Mouse (Mus musculus) kidney, adult 9 months (tissue): ENCODE data around the gene Stx6.
"Not testable (repeated sequence)": the region's sequence is repeated elsewhere in the genome, so short reads cannot be mapped to it uniquely, and the experiment has no call there.

Experiments used
- DNase-seq: peaks from one replicate; pipeline ENCODE4 v3.0.0; 2022

Gene Stx6

DNA sequence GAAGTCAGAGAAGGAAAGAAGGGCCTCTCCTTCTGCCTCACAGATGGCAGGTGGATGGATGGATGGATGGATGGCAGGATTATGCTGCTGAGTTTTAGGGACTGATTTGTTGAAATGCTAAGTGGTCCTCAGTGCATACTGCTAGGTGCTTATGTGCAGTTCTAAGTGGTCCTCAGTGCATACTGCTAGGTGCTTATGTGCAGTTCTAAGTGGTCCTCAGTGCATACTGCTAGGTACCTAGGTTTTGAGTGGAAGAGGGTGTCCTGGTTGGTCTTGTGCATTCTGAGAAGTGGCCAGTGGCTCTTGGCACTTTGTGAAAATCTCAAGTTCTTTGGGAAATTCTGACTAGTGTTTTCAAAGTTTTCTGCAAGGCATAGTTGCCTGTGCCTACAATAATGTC, 11.4 kb downstream of the Stx6 start:
- no peak for DNase-seq

GRCm38 (mm10) chr1:155172895-155173643, 14.6 kb downstream of the Stx6 start:
- no peak for DNase-seq

- DNase-seq, result not testable (repeated sequence)
Observed at GRCm38 (mm10) chr1:155173644-155174016, 15.1 kb downstream of the Stx6 start.

GRCm38 (mm10) chr1:155174424-155174823, 15.9 kb downstream of the Stx6 start:
- no peak for DNase-seq

GRCm38 (mm10) chr1:155178192-155178924, 19.8 kb downstream of the Stx6 start:
- DNase-seq, result no peak

DNA sequence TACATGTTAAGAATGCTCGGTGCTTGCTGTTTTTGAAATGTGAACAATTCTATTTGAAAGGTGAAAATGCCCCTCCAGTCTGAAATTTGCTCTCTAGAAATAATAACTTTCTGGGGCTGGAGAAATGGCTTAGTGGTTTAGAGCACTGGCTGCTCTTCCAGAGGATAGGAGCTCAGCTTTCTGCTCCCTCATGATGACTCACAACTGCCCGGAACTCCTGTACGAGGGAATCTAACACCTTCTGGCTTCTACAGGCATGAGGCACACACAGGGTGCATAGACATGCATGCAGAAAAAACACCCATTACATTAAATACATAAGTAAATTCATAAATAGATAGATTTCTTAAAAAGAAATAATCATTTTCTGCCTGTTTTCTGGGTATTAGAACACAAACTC, 25.7 kb downstream of the Stx6 start:
- no peak for DNase-seq

GRCm38 (mm10) chr1:155188656-155189055, 30.1 kb downstream of the Stx6 start:
- no peak for DNase-seq

- no peak for DNase-seq
Observed at GRCm38 (mm10) chr1:155191219-155191618, 32.7 kb downstream of the Stx6 start.

GRCm38 (mm10) chr1:155191671-155192070, 33.2 kb downstream of the Stx6 start:
- no peak for DNase-seq

DNA sequence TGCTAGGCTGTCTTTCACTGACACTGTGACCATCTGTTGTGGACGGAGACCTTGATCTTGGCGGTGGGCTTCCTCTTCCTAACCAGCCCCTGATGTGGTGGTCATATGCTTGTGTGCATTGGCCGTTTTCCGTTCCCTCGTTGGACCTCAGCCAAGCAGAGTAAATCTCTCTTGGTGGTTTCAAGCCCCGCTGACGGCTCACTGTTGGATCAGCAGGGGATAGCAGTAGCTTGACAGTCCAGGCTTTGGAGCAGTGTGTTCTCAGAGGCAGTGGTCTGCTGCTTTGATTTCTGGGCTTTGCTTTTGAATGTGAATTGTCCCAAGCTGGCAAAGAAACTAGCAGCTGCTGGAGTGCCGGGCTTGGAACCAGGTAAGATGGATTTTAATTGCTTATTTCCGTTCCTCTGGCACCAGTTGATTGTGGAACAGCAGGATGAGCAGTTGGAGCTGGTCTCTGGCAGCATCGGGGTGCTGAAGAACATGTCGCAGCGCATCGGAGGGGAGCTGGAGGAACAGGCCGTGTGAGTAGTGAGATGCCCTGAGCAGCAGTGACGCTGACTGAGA, 34.4 kb downstream of the Stx6 start:
- no peak for DNase-seq

DNA sequence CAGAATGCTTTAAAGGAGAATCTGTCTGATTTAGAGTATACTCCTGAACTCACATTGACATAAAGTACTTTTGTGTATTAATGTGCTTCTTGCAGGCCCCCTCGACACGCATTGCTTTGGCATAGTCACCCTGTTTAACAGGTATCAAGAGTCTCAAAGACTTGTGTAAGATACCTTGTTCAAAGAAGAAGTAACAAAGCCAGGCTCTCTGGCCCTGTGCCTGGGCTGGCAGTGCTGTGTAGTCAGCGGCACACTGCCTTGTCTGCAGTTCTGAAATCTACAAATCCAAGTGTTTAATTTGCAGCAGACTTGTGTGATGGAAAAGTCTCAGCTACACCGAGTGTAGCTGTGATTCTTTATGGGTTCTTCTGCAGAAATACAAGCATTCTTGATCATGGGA, 38.2 kb downstream of the Stx6 start:
- DNase-seq, result no peak

- peak; percentile 4 for DNase-seq
Observed at GRCm38 (mm10) chr1:155199522-155199921, 41.0 kb downstream of the Stx6 start.

GRCm38 (mm10) chr1:155200967-155201366, 42.5 kb downstream of the Stx6 start:
- DNase-seq, result peak; percentile 13

GRCm38 (mm10) chr1:155201373-155201879, 42.9 kb downstream of the Stx6 start:
- peak; percentile 7 for DNase-seq

DNA sequence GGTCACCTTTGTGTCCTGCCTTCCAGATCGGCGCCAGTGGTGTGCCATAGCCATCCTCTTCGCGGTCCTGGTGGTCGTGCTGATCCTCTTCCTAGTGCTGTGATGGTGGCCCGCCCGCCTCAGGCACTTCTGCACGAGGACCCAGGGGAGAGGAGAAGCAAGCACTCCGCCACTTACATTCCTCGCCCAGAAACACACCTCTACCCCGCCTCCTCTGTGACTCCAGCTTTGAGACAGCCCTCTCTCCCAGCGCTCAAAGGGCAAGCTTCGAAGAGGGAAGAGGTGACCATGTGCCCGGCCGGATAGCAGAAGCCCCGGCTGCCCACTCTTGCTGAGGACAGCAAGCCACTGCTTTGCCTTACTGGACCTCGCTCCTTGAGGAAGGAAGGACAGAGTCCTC, 43.4 kb downstream of the Stx6 start:
- DNase-seq, result peak; percentile 83

GRCm38 (mm10) chr1:155202472-155202871, 44.0 kb downstream of the Stx6 start:
- DNase-seq, result peak; percentile 19

- DNase-seq, result peak; percentile 37
Observed at GRCm38 (mm10) chr1:155203101-155203500, 44.6 kb downstream of the Stx6 start.

DNA sequence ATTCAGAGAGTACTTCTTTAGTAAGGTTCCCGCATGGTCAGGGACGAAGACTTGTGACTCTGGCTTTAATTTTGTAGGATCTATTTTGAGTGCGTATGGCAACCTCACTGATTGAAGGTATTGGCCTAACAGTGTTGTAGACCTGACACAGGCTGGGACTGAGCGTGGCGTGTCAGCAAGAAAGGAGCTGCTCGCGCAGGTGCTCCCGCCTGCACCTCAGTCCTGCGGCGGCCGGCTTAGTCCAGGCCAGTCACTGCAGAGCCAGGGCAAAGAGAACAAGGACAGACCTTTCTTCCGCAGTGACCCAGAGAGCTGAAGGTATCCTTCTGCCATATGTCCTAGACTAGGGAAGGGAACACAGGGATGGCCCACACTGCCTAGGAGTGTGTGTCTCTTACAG, 45.4 kb downstream of the Stx6 start:
- peak; percentile 12 for DNase-seq

- DNase-seq, result peak; percentile 65
Observed at GRCm38 (mm10) chr1:155204560-155205162, 46.1 kb downstream of the Stx6 start.

DNA sequence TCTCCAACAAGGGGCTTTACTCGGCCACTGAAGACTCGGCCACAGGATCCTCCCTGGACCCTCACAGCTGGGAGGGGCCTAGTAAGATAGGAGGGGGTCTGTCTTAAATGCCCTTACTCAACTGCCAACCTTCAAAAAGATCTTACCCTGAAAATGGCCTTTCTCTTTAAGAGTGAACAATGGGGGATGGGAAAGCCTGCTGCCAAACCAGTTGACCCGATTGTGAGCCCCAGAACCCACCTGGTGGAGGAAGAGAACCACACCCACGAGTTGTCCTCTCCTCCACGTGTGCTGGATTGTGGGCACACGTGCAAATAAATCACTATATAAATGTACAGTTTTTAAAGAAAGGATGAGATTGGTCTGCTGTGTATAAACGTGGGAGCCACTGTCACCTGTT, 46.8 kb downstream of the Stx6 start:
- no peak for DNase-seq

DNA sequence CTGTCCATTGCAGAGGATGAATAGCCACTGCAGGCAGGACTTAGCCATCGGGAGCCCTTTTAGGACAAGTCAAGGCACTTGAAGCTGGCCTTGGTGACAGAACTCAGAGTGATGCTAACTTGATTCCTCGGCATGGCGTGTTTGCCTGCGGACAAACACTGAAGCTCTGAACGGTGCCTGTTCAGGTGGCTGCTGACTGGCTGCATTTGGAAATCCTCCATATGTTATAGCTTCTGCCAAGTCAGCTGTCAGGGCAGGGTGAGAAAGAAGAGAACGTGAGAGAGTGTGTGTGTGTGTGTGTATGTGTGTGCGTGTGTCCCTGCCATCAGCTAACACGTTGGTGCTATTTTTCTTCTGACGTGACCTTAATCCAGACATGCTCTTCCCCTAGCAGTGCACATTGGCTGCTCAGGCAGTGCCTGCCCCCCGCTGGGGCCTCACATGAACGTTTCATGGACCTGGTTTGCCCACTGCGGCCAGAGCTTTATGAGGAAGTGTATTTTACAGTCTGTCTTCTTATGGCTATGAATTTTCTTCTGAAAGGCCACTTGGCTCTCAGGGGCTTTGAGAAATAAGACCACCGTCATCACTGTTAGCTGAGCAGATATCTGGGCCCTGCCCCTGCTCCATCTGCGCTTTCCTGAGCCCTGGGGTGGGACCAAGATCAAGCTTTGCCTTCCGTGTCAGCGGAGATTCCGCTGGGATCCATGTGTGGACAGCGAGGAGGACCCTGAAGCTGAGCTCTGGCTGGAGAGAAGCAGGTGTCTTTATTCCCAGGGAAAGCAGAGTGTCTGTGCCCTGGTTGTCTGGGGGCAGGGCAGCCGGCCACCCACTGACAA, 47.5 kb downstream of the Stx6 start:
- peak; percentile 14 for DNase-seq

DNA sequence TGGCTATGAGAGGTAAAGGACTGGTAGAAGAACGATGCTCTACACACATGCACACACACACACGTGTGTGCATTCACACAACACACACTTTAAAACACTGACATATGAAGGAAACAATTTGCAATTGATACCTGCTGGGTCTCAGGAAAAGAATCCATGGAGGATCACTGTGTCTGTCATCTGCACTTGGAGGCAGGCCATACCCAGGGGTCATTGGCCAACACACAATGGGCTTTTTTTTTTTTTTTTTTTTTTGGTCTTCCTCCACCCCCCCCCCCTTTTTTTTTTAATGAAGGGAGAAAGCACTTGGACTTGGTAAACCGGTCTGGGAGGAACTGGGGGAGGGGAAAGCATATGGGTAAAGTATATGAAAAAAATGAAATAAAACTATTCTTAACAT, 49.3 kb downstream of the Stx6 start:
- DNase-seq, result no peak
